Mouse (Mus musculus) bone marrow macrophage, adult 2 months (primary cell): ENCODE data around the gene Tbc1d17.

Source experiments
- CTCF ChIP-seq: IDR thresholded peaks from 2 replicates; pipeline ENCODE4 v1.5.1; 2012; ENCODE audit warnings: low read depth, mild to moderate bottlenecking, low read length, moderate library complexity
- POLR2A ChIP-seq: IDR thresholded peaks from 2 replicates; pipeline ENCODE4 v1.6.1; 2012; ENCODE audit warnings: mild to moderate bottlenecking, low read depth, low read length, borderline replicate concordance

GRCm38 (mm10) chr7:44890737-44891136, 41.9 kb upstream of the Tbc1d17 start:
- TF ChIP-seq CTCF (no peak), POLR2A (no peak)
